Mouse (Mus musculus) cerebellum, postnatal 36 days (tissue): ENCODE measurements around the gene Zfp62.
A peak's percentile ranks its signal among the peaks of the same experiment; 100 is the strongest.

ENCODE experiments used
- DNase-seq, 2 experiments: peaks; one replicate each; pipeline ENCODE4 v3.0.0; 2021 to 2022; ENCODE audit warnings: mixed read lengths in 2 of 2

Gene Zfp62

DNA sequence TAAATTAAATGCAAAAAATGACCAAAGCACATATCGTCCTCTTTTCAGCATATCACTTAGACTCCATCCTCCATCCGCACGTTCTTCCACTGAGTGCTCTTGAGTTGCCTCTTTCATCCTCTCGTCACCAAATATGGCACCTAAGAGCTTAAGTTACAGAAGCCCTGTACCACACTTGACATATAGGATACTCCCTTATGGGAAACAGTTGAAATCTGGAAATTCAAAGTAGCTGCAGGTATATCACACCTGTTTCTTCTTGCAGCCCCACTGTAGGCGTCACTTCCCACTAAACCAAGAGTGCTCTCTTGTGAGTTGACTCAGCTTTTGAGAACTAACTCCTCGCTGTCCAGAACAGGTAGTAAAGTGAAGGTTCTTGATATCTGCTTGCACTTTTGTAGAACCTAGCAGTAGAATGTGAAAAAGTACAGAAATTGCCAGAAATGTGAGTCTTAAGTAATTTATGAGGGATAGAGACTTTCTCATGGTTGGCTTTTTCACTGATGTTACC, 2.0 kb downstream of the Zfp62 start:
- DNase-seq: no peak

DNA sequence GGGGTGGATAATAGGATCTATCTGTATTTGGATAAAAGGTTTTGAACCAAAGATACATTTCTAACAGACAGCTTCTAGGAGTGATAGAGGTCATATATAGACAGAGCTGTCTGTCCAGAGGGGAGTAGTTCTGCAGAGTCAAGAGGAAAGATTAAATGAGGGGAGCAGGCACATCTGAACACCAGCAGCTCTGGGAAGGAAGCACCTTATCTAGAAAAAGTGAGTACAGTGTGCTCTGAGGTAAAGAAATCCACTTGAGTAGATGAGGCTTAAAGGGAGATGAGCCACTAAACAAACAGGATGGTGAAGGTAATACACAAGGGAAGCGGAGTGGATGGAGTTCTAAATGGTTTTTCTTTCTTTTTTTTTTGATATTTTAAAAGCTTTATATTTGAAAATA, 4.4 kb downstream of the Zfp62 start:
- no peak for DNase-seq

GRCm38 (mm10) chr11:49212577-49212976, 9.5 kb downstream of the Zfp62 start:
- no peak for DNase-seq

GRCm38 (mm10) chr11:49213505-49213904, 10.4 kb downstream of the Zfp62 start:
- DNase-seq: no peak

DNA sequence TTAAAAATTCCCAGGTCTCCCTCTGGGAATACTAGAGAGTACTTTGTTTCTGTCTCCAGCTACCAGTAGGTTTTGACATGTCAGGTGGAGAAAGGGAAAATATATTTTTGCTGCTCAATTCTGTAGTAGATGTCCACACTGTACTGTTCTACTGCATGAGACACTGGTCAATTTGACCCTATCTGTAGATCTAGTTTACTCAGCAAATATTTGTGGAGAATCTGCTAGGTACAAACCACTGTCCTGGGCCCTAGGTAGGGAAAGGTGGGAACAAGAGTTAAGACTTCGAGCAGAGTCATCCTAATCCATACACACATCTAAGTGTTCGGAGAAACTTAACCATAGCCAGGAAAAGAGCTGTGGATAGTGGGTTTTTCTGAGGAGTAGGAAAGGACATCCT, 16.2 kb downstream of the Zfp62 start:
- DNase-seq: no peak

GRCm38 (mm10) chr11:49224455-49224854, 21.4 kb downstream of the Zfp62 start:
- no peak for DNase-seq

- no peak for DNase-seq
Measured at GRCm38 (mm10) chr11:49232781-49233180, 29.7 kb downstream of the Zfp62 start.

DNA sequence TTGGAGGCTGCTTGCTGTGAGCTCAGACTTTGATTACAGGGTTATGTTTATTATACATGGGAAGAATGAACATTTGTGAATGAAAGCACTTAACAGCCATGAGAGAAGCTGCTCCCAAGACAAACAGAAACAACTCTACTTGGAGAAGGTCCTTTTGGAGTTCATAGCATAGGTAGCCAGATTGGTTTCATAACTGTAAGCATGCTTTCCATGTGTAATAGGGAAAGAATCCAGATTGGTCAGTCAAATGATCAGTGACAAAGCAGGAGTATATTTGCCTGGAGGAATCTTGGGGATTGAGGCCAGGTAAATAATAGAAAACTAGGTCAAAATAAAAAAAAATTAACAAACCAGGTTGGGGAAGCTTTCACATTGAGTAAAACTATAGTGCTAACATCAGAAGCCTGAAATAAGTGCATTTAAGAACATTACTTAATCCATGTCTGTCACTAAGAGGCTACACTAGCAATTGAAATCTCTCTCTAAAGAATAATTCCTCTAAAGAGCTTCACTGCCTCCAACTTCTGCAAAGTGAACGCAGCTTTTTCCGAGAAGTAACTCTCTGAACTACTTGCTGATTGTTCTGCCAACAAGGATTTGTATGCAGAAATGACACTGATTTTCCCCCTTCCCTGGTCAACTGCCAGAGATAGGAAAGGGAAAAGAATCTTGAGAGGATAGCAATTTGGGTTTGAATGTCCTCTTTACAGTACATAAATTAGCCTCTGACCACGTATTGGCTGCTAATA, 32.5 kb downstream of the Zfp62 start:
- DNase-seq: no peak

- no peak for DNase-seq
Measured at GRCm38 (mm10) chr11:49236891-49237290, 33.8 kb downstream of the Zfp62 start.

- no peak for DNase-seq
Measured at GRCm38 (mm10) chr11:49237532-49237931, 34.4 kb downstream of the Zfp62 start.

GRCm38 (mm10) chr11:49240310-49240709, 37.2 kb downstream of the Zfp62 start:
- DNase-seq: no peak

- DNase-seq: no peak
Measured at GRCm38 (mm10) chr11:49240874-49241273, 37.8 kb downstream of the Zfp62 start.

DNA sequence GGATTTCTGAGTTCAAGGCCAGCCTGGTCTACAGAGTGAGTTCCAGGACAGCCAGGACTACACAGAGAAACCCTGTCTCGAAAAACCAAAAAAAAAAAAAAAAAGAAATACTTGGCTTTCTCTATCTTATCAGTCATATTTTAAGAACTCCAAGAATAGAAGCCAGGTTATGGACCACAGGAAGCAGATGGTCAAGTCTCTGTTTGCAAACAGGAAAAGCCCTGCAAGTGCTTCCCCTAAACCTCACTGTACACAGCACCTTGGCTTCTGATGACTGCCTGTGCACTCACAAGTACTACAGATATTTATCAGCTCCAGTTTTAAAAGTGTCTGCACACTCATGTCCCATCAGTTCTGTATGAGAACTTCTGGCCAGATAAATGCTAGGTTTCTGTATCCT, 38.4 kb downstream of the Zfp62 start:
- no peak for DNase-seq

GRCm38 (mm10) chr11:49242944-49243626, 40.0 kb downstream of the Zfp62 start:
- DNase-seq: no peak

DNA sequence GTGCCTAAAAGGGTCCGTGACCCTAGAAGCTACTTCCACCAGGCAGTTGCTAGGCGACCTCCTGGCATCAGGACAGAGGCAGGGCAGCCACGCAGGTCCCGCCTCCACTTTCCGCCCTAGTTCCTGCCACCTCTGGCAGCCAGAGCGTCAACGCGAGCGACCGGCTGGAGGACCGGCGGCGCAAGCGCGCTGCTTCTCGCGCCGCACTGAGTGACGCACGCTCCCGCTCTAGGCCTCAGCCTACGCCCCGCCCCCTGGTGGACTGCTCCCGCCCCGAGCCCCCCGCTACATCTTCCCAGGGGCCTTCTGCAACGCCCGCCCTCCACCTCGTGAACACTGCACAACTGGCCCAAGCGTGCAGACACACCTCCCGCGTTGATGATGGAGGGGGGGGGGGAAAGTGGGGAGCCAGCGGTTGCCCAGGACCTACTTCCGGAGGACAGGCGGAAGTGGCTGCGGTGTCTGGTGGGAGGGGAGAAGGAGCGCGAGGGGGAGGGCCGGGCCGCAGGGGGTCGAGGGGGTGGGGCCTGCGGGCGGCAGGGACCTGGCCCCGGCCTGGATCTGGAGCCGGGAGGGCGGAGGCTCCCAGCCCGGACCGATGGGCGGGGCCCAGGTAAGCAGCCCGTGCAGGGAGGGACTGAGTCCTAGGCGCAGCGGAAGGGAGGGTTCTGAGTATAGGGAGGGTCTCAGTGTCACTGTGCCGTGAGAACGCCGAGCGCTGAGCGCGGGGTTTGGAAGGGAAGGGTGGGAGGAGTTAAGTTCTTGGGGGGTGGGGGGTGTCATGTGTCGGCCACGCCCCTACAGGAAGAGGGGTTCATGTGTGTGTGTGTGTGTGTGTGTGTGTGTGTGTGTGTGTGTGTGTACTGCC, 40.9 kb downstream of the Zfp62 start, which contains the start of gene Mgat1:
Gene Mgat1, plus strand, starts transcription at position 465 of the 868 bp plus-strand sequence.
- DNase-seq: peak; percentile 83 to 86

- no peak for DNase-seq
Measured at GRCm38 (mm10) chr11:49244595-49244930, 41.5 kb downstream of the Zfp62 start.

GRCm38 (mm10) chr11:49245176-49245575, 42.1 kb downstream of the Zfp62 start:
- no peak for DNase-seq

- no peak for DNase-seq
Measured at GRCm38 (mm10) chr11:49245634-49246415, 42.7 kb downstream of the Zfp62 start.

DNA sequence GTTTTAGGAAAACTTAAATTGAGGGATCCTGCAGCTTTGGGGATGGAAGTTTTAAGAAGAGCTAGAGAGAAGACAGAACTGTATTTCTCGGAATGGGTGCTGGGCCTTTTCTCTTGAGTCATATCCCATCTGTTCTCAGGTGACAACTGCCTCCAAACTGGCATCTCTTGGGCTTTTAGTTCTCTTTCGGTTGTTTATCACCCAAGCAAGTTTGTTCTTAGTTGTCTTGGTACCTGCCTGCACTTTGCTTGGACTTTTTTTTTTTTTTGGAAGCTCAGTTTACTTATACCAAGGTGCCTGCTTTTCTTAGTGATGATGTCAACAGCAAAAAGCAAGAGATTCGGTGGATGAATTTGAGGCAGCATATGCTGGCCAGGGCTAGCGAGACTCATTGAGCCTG, 43.4 kb downstream of the Zfp62 start:
- no peak for DNase-seq

DNA sequence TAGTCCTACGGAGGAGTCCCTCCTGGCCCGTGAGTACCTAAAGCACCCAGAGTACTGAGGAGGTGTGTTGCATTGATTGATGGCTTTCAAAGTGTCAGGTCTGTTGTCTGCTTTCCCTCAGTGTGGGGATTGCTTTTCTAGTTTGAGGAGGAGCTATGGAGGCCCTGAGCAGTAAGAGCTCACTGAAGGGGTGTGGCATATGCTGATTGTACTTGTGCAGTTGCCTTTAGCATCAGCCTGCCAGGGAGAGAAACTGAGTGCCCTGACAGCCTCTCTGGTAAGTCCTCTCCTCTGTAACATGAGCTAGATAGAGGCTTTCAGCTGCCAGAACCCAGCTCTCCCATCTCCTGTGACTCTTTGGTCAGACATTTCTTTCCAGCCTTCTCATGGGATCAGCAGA, 44.2 kb downstream of the Zfp62 start:
- DNase-seq: no peak

DNA sequence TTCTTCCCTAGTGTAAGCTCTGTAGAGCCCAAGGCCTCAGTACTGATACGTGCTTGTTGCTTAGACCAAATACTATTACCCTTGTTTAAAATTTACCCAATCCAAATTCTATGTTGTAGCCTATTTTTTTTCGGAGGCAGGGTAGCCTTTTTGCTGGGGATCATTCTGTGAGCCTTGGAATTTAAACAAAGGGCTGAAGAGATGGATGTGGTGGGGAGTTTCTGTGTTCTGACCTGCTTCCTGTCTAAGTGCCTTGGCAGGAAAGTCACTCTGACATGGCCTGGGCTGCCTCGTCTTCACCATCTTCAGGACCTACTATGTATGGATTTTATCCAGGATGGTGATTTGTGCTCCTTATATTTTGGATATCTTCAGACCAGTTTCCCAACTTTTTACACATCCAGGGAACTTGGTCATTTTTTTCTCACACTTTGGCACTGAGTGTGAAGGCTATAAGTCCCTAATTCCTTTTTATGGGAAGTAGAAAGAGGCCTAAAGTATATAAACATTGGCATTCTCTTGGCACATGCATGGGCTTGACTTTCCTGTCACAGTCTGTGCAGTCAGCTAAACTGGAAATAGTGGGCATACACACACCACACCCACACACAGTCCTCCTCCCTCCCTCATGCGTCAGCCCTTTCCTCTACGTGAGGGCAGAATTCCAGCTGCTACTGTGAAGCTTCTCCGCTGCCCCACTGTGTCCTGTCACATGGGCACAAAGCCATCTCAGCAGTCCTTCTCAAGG, 45.3 kb downstream of the Zfp62 start:
- no peak for DNase-seq
